Mouse (Mus musculus) brain, embryonic 14.5 days (tissue): ENCODE measurements around the gene Esrrb. TPM values are rescaled to one million over a fixed set of nuclear protein-coding genes. Genes with fewer than 3 reads are reported as not detected.

Experiments
- DNase-seq: peaks from one replicate; pipeline ENCODE4 v3.0.0-alpha.2; 2011; ENCODE audit warnings: low read depth
- CTCF ChIP-seq: fragments of 200-500 bp; IDR thresholded peaks from 2 replicates; pipeline ENCODE4 v1.5.1; 2012; ENCODE audit warnings: inconsistent platforms, mild to moderate bottlenecking, moderate library complexity, borderline replicate concordance; ENCODE audit not compliant: insufficient read depth, insufficient read length; ENCODE audit errors: extremely low read depth
- POLR2A ChIP-seq: fragments of 200-500 bp; IDR thresholded peaks from 2 replicates; pipeline ENCODE4 v1.6.1; 2012; ENCODE audit warnings: mild to moderate bottlenecking, inconsistent platforms, borderline replicate concordance; ENCODE audit not compliant: poor library complexity, insufficient read depth, insufficient read length, severe bottlenecking; ENCODE audit errors: extremely low read depth
- polyA plus RNA-seq: library from polyadenylated mRNA; depleted of rRNA; stranded (reverse); fragments of >200 nt; gene quantifications from 2 replicates; pipeline ENCODE4 v1.2.3, GENCODE M21; 2012

Gene Esrrb
- polyA plus RNA-seq, 1 experiment: 12.3 TPM

GRCm38 (mm10) chr12:86364756-86365155, 3.8 kb downstream of the Esrrb start:
- DNase-seq: peak; percentile 74
- TF ChIP-seq POLR2A (no peak), CTCF (no peak)

GRCm38 (mm10) chr12:86370611-86371383, 9.9 kb downstream of the Esrrb start:
- peak; percentile 77 for DNase-seq

GRCm38 (mm10) chr12:86374286-86374685, 13.4 kb downstream of the Esrrb start:
- DNase-seq: no peak

More at GRCm38 (mm10) chr12:86370611-86371383, 9.9 kb downstream of the Esrrb start:
- TF ChIP-seq POLR2A (no peak), CTCF (no peak)

GRCm38 (mm10) chr12:86379672-86380213, 18.8 kb downstream of the Esrrb start:
- DNase-seq: peak; percentile 89
- TF ChIP-seq CTCF: no peak
- TF ChIP-seq POLR2A: no peak

More at GRCm38 (mm10) chr12:86374286-86374685, 13.4 kb downstream of the Esrrb start:
- TF ChIP-seq POLR2A (no peak), CTCF (no peak)

- TF ChIP-seq CTCF (no peak), POLR2A (no peak)
- peak; percentile 83 for DNase-seq
These were observed 22.9 kb downstream of the Esrrb start for GRCm38 (mm10) chr12:86383803-86384202.

GRCm38 (mm10) chr12:86387671-86388270, 26.9 kb downstream of the Esrrb start:
- TF ChIP-seq CTCF (no peak), POLR2A (no peak)
- DNase-seq: peak; percentile 74

- TF ChIP-seq CTCF (no peak), POLR2A (no peak)
- no peak for DNase-seq
These were observed 33.9 kb downstream of the Esrrb start for GRCm38 (mm10) chr12:86394773-86395172.

GRCm38 (mm10) chr12:86395326-86395725, 34.4 kb downstream of the Esrrb start:
- TF ChIP-seq POLR2A (no peak), CTCF (no peak)
- DNase-seq: no peak

- DNase-seq: peak; percentile 24
- TF ChIP-seq POLR2A (no peak), CTCF (no peak)
These were observed 37.8 kb downstream of the Esrrb start for GRCm38 (mm10) chr12:86398762-86399161.

GRCm38 (mm10) chr12:86402718-86403117, 41.8 kb downstream of the Esrrb start:
- peak; percentile 84 for DNase-seq
- peak; percentile 92 for TF ChIP-seq CTCF
- no peak for TF ChIP-seq POLR2A

- no peak for TF ChIP-seq POLR2A
- TF ChIP-seq CTCF: no peak
- DNase-seq: peak; percentile 82
These were observed 60.6 kb downstream of the Esrrb start for GRCm38 (mm10) chr12:86421490-86421904.

GRCm38 (mm10) chr12:86422166-86422910, 61.4 kb downstream of the Esrrb start:
- TF ChIP-seq POLR2A: no peak
- no peak for TF ChIP-seq CTCF
- no peak for DNase-seq

GRCm38 (mm10) chr12:86423102-86423501, 62.2 kb downstream of the Esrrb start:
- no peak for DNase-seq
- no peak for TF ChIP-seq CTCF
- no peak for TF ChIP-seq POLR2A
